Mouse (Mus musculus): ENCODE results near the gene Tbcel. TPM values are rescaled to one million over a fixed set of nuclear protein-coding genes. Genes with fewer than 3 reads are reported as not detected.

Tbcel gene
- polyA plus RNA-seq, 1 experiment from 2014 or later: 4.7 TPM

GRCm38 (mm10) chr9:42490589-42491382 lies 16.8 kb downstream of the Tbcel start:
- Histone ChIP-seq H3K4me1 (ENCODE audit: insufficient read depth, low read length) (no peaks in the 10 kb centered on the region), H3K27ac (ENCODE audit: low read length) (no peak overlapping the region), H3K27me3 (ENCODE audit: insufficient read depth, low read length) (no peaks in the 10 kb centered on the region), H3K9me3 (ENCODE audit: low read length) (no peaks in the 10 kb centered on the region), H3K9ac (replicated peaks; ENCODE audit: low read length) (no peak overlapping the region), H3K4me3 (ENCODE audit: low read length) (no peak overlapping the region), H3K4me2 (replicated peaks; ENCODE audit: low read depth, low read length) (no peak overlapping the region), H3K36me3 (ENCODE audit: insufficient read depth, low read length) (no peaks in the 10 kb centered on the region)
- 73% methylated on average over 16 of the region's 16 CpGs for WGBS
- ATAC-seq (ENCODE audit: low FRiP score, low TSS enrichment): no peak

DNA sequence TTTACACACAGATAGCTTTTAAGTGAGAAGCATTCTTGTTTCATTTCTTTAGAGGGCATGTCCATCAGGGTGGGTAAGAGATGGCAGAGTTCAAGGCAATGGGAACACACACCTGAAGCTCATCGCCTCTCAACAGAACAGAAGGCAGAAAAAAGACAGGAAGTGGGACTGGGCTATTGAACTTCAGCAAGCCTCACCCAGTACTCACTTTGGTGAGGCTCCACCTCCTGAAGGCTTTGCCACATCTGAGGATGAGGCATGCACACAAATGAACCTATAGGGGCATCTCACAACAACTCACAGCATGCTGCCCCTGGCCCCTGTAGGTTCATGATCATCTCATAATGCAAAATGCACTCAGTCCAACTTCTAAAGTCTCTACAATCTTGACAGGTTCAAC lies 19.5 kb downstream of the Tbcel start:
- Histone ChIP-seq H3K27ac (ENCODE audit: low read length) (no peak overlapping the region), H3K9ac (replicated peaks; ENCODE audit: low read length) (no peak overlapping the region), H3K4me2 (replicated peaks; ENCODE audit: low read depth, low read length) (no peak overlapping the region), H3K4me3 (ENCODE audit: low read length) (no peak overlapping the region), H3K4me1 (ENCODE audit: insufficient read depth, low read length) (no peaks in the 10 kb centered on the region), H3K36me3 (ENCODE audit: insufficient read depth, low read length) (no peaks in the 10 kb centered on the region), H3K27me3 (ENCODE audit: insufficient read depth, low read length) (no peaks in the 10 kb centered on the region), H3K9me3 (ENCODE audit: low read length) (no peaks in the 10 kb centered on the region)
- no peak for ATAC-seq (ENCODE audit: low FRiP score, low TSS enrichment)
- WGBS: 100% methylated on average over 1 of the region's 1 CpGs

- no peaks in the 10 kb centered on the region for H3K9me3 ChIP-seq (ENCODE audit: low read length)
- H3K4me2 ChIP-seq (replicated peaks; ENCODE audit: low read depth, low read length): no peak overlapping the region
- H3K27ac ChIP-seq (ENCODE audit: low read length): no peak overlapping the region
- ATAC-seq (ENCODE audit: low FRiP score, low TSS enrichment): no peak
- H3K9ac ChIP-seq (replicated peaks; ENCODE audit: low read length): no peak overlapping the region
- no peaks in the 10 kb centered on the region for H3K36me3 ChIP-seq (ENCODE audit: insufficient read depth, low read length)
- no peaks in the 10 kb centered on the region for H3K4me1 ChIP-seq (ENCODE audit: insufficient read depth, low read length)
- 58% methylated on average over 4 of the region's 4 CpGs for WGBS
- H3K4me3 ChIP-seq (ENCODE audit: low read length): no peak overlapping the region
- no peaks in the 10 kb centered on the region for H3K27me3 ChIP-seq (ENCODE audit: insufficient read depth, low read length)
Observed at GRCm38 (mm10) chr9:42486913-42487312, 20.7 kb downstream of the Tbcel start.

- Histone ChIP-seq H3K4me1 (ENCODE audit: insufficient read depth, low read length) (no peaks in the 10 kb centered on the region), H3K36me3 (ENCODE audit: insufficient read depth, low read length) (no peaks in the 10 kb centered on the region), H3K9ac (replicated peaks; ENCODE audit: low read length) (no peak overlapping the region), H3K4me3 (ENCODE audit: low read length) (no peak overlapping the region), H3K4me2 (replicated peaks; ENCODE audit: low read depth, low read length) (no peak overlapping the region), H3K9me3 (ENCODE audit: low read length) (no peaks in the 10 kb centered on the region), H3K27ac (ENCODE audit: low read length) (no peak overlapping the region), H3K27me3 (ENCODE audit: insufficient read depth, low read length) (no peaks in the 10 kb centered on the region)
- WGBS: 96% methylated on average over 1 of the region's 1 CpGs
- ATAC-seq (ENCODE audit: low FRiP score, low TSS enrichment): no peak
Observed at GRCm38 (mm10) chr9:42484667-42485066, 22.9 kb downstream of the Tbcel start.

GRCm38 (mm10) chr9:42482944-42483343 lies 24.7 kb downstream of the Tbcel start:
- Histone ChIP-seq H3K4me1 (ENCODE audit: insufficient read depth, low read length) (no peaks in the 10 kb centered on the region), H3K36me3 (ENCODE audit: insufficient read depth, low read length) (no peaks in the 10 kb centered on the region), H3K27ac (ENCODE audit: low read length) (no peak overlapping the region), H3K4me3 (ENCODE audit: low read length) (no peak overlapping the region), H3K9me3 (ENCODE audit: low read length) (no peaks in the 10 kb centered on the region), H3K27me3 (ENCODE audit: insufficient read depth, low read length) (no peaks in the 10 kb centered on the region), H3K4me2 (replicated peaks; ENCODE audit: low read depth, low read length) (no peak overlapping the region), H3K9ac (replicated peaks; ENCODE audit: low read length) (no peak overlapping the region)
- WGBS: 86% methylated on average over 1 of the region's 1 CpGs
- no peak for ATAC-seq (ENCODE audit: low FRiP score, low TSS enrichment)

DNA sequence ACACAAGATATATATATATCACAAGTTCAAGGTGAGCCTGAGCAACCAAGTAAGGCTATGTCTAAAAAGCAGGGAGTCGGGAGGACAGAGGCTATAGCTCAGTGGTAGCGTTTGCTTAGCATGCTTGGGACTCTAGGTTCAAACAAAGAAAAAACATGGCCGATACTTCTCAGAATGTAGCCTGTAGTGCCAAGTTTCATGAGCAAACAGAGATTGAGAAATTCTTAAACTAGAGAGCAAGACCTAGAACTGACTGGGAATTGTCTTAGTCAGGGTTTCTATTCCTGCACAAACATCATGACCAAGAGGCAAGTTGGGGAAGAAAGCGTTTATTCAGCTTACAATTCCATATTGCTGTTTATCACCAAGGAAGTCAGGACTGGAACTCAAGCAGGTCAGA lies 31.4 kb downstream of the Tbcel start:
- 81% methylated on average over 4 of the region's 4 CpGs for WGBS

DNA sequence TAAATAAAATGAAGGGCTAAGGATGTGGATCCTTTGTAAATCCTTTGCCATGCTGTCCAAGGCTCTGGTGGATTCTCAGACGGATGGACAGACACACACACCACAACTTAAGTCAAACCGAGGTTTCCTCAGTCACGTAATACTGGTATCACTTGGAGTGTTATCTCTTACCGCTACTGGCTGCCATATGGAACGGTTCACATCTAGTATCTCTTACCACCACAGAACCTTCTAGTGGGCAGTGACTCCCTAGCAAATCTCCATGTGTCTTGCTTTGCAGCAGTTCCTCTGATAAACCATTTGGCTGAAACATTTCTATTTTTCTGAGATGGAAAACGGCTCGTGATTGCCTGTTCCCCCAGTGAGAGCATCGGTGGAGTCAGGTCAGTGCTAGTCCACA lies 33.4 kb downstream of the Tbcel start:
- no peak for ATAC-seq (ENCODE audit: low FRiP score, low TSS enrichment)
- Histone ChIP-seq H3K36me3 (ENCODE audit: insufficient read depth, low read length) (no peaks in the 10 kb centered on the region), H3K4me2 (replicated peaks; ENCODE audit: low read depth, low read length) (no peak overlapping the region), H3K27me3 (ENCODE audit: insufficient read depth, low read length) (no peaks in the 10 kb centered on the region), H3K9me3 (ENCODE audit: low read length) (no peaks in the 10 kb centered on the region), H3K9ac (replicated peaks; ENCODE audit: low read length) (no peak overlapping the region), H3K27ac (ENCODE audit: low read length) (no peak overlapping the region), H3K4me3 (ENCODE audit: low read length) (no peak overlapping the region), H3K4me1 (ENCODE audit: insufficient read depth, low read length) (peaks cover 11% of the 10 kb centered on the region)
- 80% methylated on average over 8 of the region's 8 CpGs for WGBS

More for the DNA sequence above, 31.4 kb downstream of the Tbcel start:
- H3K9ac ChIP-seq (replicated peaks; ENCODE audit: low read length): no peak overlapping the region
- H3K36me3 ChIP-seq (ENCODE audit: insufficient read depth, low read length): no peaks in the 10 kb centered on the region
- H3K27me3 ChIP-seq (ENCODE audit: insufficient read depth, low read length): no peaks in the 10 kb centered on the region
- peaks cover 4% of the 10 kb centered on the region for H3K4me1 ChIP-seq (ENCODE audit: insufficient read depth, low read length)
- no peak overlapping the region for H3K27ac ChIP-seq (ENCODE audit: low read length)
- ATAC-seq (ENCODE audit: low FRiP score, low TSS enrichment): no peak
- no peak overlapping the region for H3K4me2 ChIP-seq (replicated peaks; ENCODE audit: low read depth, low read length)
- H3K9me3 ChIP-seq (ENCODE audit: low read length): no peaks in the 10 kb centered on the region
- H3K4me3 ChIP-seq (ENCODE audit: low read length): no peak overlapping the region

- H3K4me3 ChIP-seq (ENCODE audit: low read length): peak overlapping the region; percentile 88
- peak overlapping the region; percentile 90 for H3K9ac ChIP-seq (replicated peaks; ENCODE audit: low read length)
- H3K36me3 ChIP-seq (ENCODE audit: insufficient read depth, low read length): no peaks in the 10 kb centered on the region
- WGBS: 7% methylated on average over 47 of the region's 49 CpGs
- peak overlapping the region; percentile 81 for H3K4me2 ChIP-seq (replicated peaks; ENCODE audit: low read depth, low read length)
- H3K27me3 ChIP-seq (ENCODE audit: insufficient read depth, low read length): no peaks in the 10 kb centered on the region
- H3K9me3 ChIP-seq (ENCODE audit: low read length): no peaks in the 10 kb centered on the region
- peaks cover 11% of the 10 kb centered on the region for H3K4me1 ChIP-seq (ENCODE audit: insufficient read depth, low read length)
- H3K27ac ChIP-seq (ENCODE audit: low read length): peak overlapping the region; percentile 83
- ATAC-seq (ENCODE audit: low FRiP score, low TSS enrichment): peak; percentile 94
Observed at GRCm38 (mm10) chr9:42471921-42472747, 35.5 kb downstream of the Tbcel start.

DNA sequence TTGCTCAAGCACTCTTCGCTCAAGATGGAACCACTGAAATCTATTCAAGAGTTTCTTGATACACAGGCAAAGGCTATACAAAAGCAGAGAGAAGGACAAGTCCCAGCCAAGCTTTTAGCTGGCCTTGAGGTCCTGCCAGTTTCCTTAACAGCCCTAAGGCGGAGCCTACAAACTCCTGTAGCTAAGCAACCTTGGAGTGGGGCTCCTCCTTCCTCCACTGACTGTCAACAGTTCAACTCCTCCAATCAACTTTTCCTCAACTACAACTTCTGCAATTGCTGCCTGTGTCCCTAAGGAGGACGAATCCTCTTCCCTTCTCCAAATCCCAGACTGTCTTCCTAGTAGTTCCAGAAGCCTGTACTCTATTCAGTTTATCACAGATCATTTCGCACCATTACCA lies 36.4 kb downstream of the Tbcel start:
- H3K27me3 ChIP-seq (ENCODE audit: insufficient read depth, low read length): no peaks in the 10 kb centered on the region
- WGBS: 43% methylated on average over 4 of the region's 4 CpGs
- peaks cover 11% of the 10 kb centered on the region for H3K4me1 ChIP-seq (ENCODE audit: insufficient read depth, low read length)
- H3K9ac ChIP-seq (replicated peaks; ENCODE audit: low read length): peak overlapping the region; percentile 90
- no peaks in the 10 kb centered on the region for H3K9me3 ChIP-seq (ENCODE audit: low read length)
- peak overlapping the region; percentile 88 for H3K4me3 ChIP-seq (ENCODE audit: low read length)
- peak overlapping the region; percentile 83 for H3K27ac ChIP-seq (ENCODE audit: low read length)
- 0 out of 2 replicates have a peak, but pooled peaks have one; percentile 61 for ATAC-seq (ENCODE audit: low FRiP score, low TSS enrichment)
- peak overlapping the region; percentile 81 for H3K4me2 ChIP-seq (replicated peaks; ENCODE audit: low read depth, low read length)
- H3K36me3 ChIP-seq (ENCODE audit: insufficient read depth, low read length): no peaks in the 10 kb centered on the region

DNA sequence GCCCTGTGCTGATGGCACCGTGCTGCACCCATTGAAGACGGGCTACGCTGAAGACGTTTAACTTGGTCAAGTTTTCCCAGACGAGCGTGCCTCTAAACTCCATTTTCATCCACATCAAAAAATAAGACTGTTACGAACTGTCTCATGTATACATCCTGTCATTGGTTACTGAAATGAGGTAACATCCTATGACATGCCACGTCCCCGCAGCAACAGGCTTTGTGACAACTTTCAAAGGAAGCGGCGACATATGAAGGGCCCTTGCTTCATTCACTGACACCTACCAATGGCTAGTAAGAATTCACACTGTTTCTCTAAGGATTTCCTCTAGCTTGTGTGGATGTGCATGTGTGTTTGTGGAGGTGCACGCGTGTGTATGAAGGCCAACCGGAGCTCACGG lies 38.3 kb downstream of the Tbcel start:
- Histone ChIP-seq H3K9me3 (ENCODE audit: low read length) (no peaks in the 10 kb centered on the region), H3K4me1 (ENCODE audit: insufficient read depth, low read length) (peaks cover 12% of the 10 kb centered on the region), H3K4me3 (ENCODE audit: low read length) (no peak overlapping the region), H3K4me2 (replicated peaks; ENCODE audit: low read depth, low read length) (no peak overlapping the region), H3K27me3 (ENCODE audit: insufficient read depth, low read length) (no peaks in the 10 kb centered on the region), H3K9ac (replicated peaks; ENCODE audit: low read length) (no peak overlapping the region), H3K27ac (ENCODE audit: low read length) (no peak overlapping the region), H3K36me3 (ENCODE audit: insufficient read depth, low read length) (no peaks in the 10 kb centered on the region)
- 95% methylated on average over 15 of the region's 15 CpGs for WGBS
- no peak for ATAC-seq (ENCODE audit: low FRiP score, low TSS enrichment)
